Mouse (Mus musculus): ENCODE data around the gene Cela3a. TPM values are rescaled to one million over a fixed set of nuclear protein-coding genes. Genes with fewer than 3 reads are reported as not detected.

Cela3a gene
- polyA plus RNA-seq, 1 experiment from 2014 or later, result not detected

Other genes with a start within 250 kb of the Cela3a start
- 1.2 and 1.9 TPM in 2 replicates for gene Wnt4, start 132.3 kb downstream of the Cela3a start, polyA plus RNA-seq (2015; fragmentation: Nextera tagmentation; extraction: Ambion mirVana)
- 975 and 1,060 TPM in 2 replicates for gene Cdc42, start 52.1 kb downstream of the Cela3a start, polyA plus RNA-seq (2015; fragmentation: Nextera tagmentation; extraction: Ambion mirVana)
- gene Cela3b, start 20.7 kb upstream of the Cela3a start, polyA plus RNA-seq (2015; fragmentation: Nextera tagmentation; extraction: Ambion mirVana), result not detected in 2 replicates
- not detected in 2 replicates for gene 1700013G24Rik, start 43.5 kb upstream of the Cela3a start, polyA plus RNA-seq (2015; fragmentation: Nextera tagmentation; extraction: Ambion mirVana)
- 6.5 and 9.3 TPM in 2 replicates for gene Hspg2, start 59.0 kb upstream of the Cela3a start, polyA plus RNA-seq (2015; fragmentation: Nextera tagmentation; extraction: Ambion mirVana)
- gene Ldlrad2, start 164.8 kb upstream of the Cela3a start, polyA plus RNA-seq (2015; fragmentation: Nextera tagmentation; extraction: Ambion mirVana), result 0.57 and 0.99 TPM in 2 replicates
- gene Usp48, start 184.0 kb upstream of the Cela3a start, polyA plus RNA-seq (2015; fragmentation: Nextera tagmentation; extraction: Ambion mirVana), result 55.7 and 60.7 TPM in 2 replicates

Data from hindbrain, embryonic 16.5 days (tissue).